Mouse (Mus musculus): ENCODE data around the gene Lct. TPM values are rescaled to one million over a fixed set of nuclear protein-coding genes. Genes with fewer than 3 reads are reported as not detected.

Lct gene
- total RNA-seq, 2 experiments from 2014 or later, result not detected

Other genes with a start within 250 kb of the Lct start
- gene Zranb3, start 225.3 kb downstream of the Lct start, total RNA-seq (2021), result 1 to 10 TPM; 3.9 to 5.3 TPM
- 10 to 100 TPM; 44.9 to 57.4 TPM for gene R3hdm1, start 225.0 kb downstream of the Lct start, total RNA-seq (2021)
- 10 to 100 TPM; 34.5 to 37.9 TPM for gene Ubxn4, start 84.4 kb downstream of the Lct start, total RNA-seq (2021)
- 1 to 10 TPM; 6.6 to 9.7 TPM for gene Mcm6, start 31.3 kb upstream of the Lct start, total RNA-seq (2021)
- gene Dars, start 89.0 kb upstream of the Lct start, total RNA-seq (2021), result 10 to 100 TPM; 68.7 to 70.2 TPM

Data from gastrocnemius, postnatal 14 days (tissue).